Mouse (Mus musculus) midbrain, embryonic 14.5 days (tissue): ENCODE measurements at regions not wholly inside any gene's neighbourhood (a gene's known extent, or its start where the extent isn't known, plus 50 kb on each side); places are given as distances from the start of the nearest gene placed in this dataset.

Experiments
- ATAC-seq: fragments of 200-750 bp; cut with Nextera tagmentation; 2 replicates; pipeline ENCODE4 v1.8.0; 2017; ENCODE audit warnings: moderate number of reproducible peaks, moderate library complexity; ENCODE audit not compliant: low FRiP score, low TSS enrichment
- DNase-seq: peaks from one replicate; pipeline ENCODE4 v3.0.0-alpha.2; 2015
- H3K27ac ChIP-seq: fragments of 300-500 bp; sonication (generic); replicated peaks from 2 replicates; pipeline ENCODE4 v1.5.1; 2014; ENCODE audit warnings: mild to moderate bottlenecking, low read depth, low read length, moderate library complexity
- H3K27me3 ChIP-seq: fragments of 300-500 bp; sonication (generic); 2 replicates; pipeline ENCODE4 v1.6.1; 2014; ENCODE audit warnings: low read length, control low read depth, mixed read lengths; ENCODE audit not compliant: control insufficient read depth, insufficient read depth
- H3K36me3 ChIP-seq: fragments of 300-500 bp; sonication (generic); 2 replicates; pipeline ENCODE4 v1.6.1; 2014; ENCODE audit warnings: low read length, control low read depth; ENCODE audit not compliant: control insufficient read depth, insufficient read depth
- H3K4me1 ChIP-seq: fragments of 300-500 bp; sonication (generic); 2 replicates; pipeline ENCODE4 v1.6.1; 2014; ENCODE audit warnings: mild to moderate bottlenecking, antibody characterized with exemption, low read length, control low read depth; ENCODE audit not compliant: control insufficient read depth, insufficient read depth
- H3K4me2 ChIP-seq: fragments of 300-500 bp; sonication (generic); 2 replicates; pipeline ENCODE4 v1.6.1; 2014; ENCODE audit warnings: mild to moderate bottlenecking, low read length, moderate library complexity
- H3K4me3 ChIP-seq: fragments of 300-500 bp; sonication (generic); replicated peaks from 2 replicates; pipeline ENCODE4 v1.5.1; 2014; ENCODE audit warnings: low read depth, low read length
- H3K9ac ChIP-seq: fragments of 300-500 bp; sonication (generic); replicated peaks from 2 replicates; pipeline ENCODE4 v1.6.1; 2014; ENCODE audit warnings: mild to moderate bottlenecking, low read length, moderate library complexity
- H3K9me3 ChIP-seq: fragments of 300-500 bp; sonication (generic); 2 replicates; pipeline ENCODE4 v1.6.1; 2016; ENCODE audit warnings: low read length, control low read depth, mixed read lengths; ENCODE audit not compliant: control insufficient read depth
- WGBS: fragments of 180-500 bp; shearing (Covaris S2); extraction: QIAGEN DNeasy Blood & Tissue Kit; methylation state at CpG from one replicate; pipeline ENCODE4 v1.1.7; 2014; 5-methylcytosine and 5-hydroxymethylcytosine counted together

DNA sequence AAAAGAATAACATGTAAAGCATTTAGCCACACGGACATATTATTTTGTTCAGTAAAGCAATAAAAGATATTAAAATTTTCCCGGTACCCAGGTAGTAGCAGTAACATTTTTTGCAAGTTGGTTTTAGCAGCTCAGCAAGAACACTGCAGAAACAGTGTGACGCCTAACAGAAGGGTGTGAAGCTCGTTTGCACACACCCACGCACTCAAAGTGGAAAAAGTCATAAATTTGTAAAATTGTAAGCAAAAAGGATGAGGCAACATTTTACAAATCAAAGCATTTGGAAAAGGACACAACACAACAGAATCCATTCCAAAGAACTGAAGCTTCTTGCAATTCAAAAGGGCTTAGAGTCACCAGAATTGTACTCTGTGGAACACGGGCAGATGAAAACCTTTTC, 1053.6 kb upstream of the Celf2 start:
- Histone ChIP-seq H3K9me3 (no peaks in the 10 kb centered on the region), H3K4me1 (no peaks in the 10 kb centered on the region), H3K9ac (no peak overlapping the region), H3K36me3 (no peaks in the 10 kb centered on the region), H3K27ac (no peak overlapping the region), H3K4me3 (no peak overlapping the region), H3K4me2 (no peak overlapping the region), H3K27me3 (no peaks in the 10 kb centered on the region)
- 88% methylated on average over 6 of the region's 6 CpGs for WGBS
- DNase-seq = no peak
- ATAC-seq = no peak

- Histone ChIP-seq H3K4me2 (no peak overlapping the region), H3K4me1 (no peaks in the 10 kb centered on the region), H3K27ac (no peak overlapping the region), H3K4me3 (no peak overlapping the region), H3K9me3 (no peaks in the 10 kb centered on the region), H3K36me3 (no peaks in the 10 kb centered on the region), H3K27me3 (no peaks in the 10 kb centered on the region), H3K9ac (no peak overlapping the region)
- no peak for DNase-seq
- no peak for ATAC-seq
These were observed 1036.8 kb upstream of the Celf2 start for GRCm38 (mm10) chr2:8546116-8546515.

DNA sequence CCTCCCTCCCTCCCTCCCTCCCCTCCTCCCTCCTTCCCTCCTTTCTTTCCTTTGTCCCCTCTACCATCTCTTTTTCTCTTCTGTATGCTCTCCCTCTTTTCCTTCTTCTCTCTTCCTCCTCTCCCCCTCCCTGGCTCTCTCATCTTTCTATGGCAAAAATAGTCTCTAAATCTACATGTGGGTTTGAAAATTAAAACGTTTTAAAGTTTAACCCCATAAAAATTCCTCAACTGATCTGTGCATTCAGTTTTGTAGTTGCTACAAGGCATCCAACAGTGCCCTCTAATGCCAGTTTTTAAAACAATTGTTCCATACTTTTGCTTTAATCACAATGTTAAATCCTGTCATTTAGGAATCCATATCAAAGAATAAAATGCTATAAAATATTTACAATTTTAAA, 1027.5 kb upstream of the Celf2 start:
- DNase-seq = peak; percentile 75
- H3K27me3 ChIP-seq = no peaks in the 10 kb centered on the region
- H3K9me3 ChIP-seq = no peaks in the 10 kb centered on the region
- ATAC-seq = no peak
- no peak overlapping the region for H3K27ac ChIP-seq
- no peaks in the 10 kb centered on the region for H3K36me3 ChIP-seq
- H3K4me3 ChIP-seq = no peak overlapping the region
- no peak overlapping the region for H3K4me2 ChIP-seq
- H3K4me1 ChIP-seq = no peaks in the 10 kb centered on the region
- 11% methylated on average over 1 of the region's 1 CpGs for WGBS
- H3K9ac ChIP-seq = no peak overlapping the region

DNA sequence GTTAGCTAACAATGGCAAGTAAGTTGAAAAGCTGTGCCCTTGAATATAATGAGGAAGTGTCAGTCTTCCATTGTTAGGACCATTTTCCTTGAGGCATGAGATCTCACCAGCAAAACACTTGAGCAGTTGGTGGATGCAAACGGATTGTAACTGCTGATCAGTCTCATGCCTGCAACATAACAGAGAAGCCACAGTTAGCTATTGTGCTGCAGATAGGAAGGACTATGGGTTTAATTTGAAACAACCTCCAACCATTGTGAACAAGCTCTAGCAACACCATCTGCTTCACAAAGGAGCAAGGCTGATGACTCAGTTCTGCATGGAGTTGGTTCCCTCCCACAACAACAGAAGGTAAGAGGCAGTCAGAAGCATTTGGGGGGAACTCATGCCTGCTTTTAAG, 989.1 kb upstream of the Celf2 start:
- WGBS = 4% methylated on average over 1 of the region's 1 CpGs
- H3K27me3 ChIP-seq = no peaks in the 10 kb centered on the region
- no peak overlapping the region for H3K4me2 ChIP-seq
- no peak for DNase-seq
- no peaks in the 10 kb centered on the region for H3K36me3 ChIP-seq
- H3K9ac ChIP-seq = no peak overlapping the region
- no peaks in the 10 kb centered on the region for H3K9me3 ChIP-seq
- no peak for ATAC-seq
- no peak overlapping the region for H3K4me3 ChIP-seq
- no peaks in the 10 kb centered on the region for H3K4me1 ChIP-seq
- H3K27ac ChIP-seq = no peak overlapping the region

DNA sequence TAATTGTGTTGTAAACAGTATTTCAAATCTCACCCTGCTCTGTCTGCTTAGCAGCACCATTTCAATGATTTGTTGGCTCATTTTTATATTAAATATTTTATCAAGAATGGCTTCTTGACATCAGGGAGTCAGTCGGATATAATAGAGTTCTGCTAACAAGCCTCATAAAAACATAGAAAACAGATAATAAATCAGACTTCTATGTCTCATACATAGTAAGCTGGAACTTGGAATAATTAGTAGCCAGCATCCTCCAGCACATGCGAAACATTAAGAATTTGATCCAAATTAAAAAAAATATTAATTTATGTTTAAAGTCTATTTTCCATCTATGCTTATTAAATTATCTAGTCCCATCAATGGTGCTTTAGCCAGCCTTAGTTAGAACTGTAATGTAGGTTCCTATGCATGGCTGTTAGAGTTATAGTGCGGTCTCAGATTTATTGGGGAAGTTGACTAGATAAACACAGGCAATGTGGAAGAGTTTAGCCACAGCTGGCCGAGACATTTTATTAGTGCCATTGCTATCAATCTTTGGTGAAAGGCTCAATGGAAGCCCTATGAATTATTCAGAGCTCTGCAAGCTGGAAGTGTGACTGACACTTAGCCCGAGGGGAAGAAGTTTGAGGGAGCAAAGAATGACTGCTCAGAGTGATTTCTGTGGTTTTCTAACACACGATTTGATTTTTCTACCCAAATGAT, 968.6 kb upstream of the Celf2 start:
- peak; percentile 77 for DNase-seq
- Histone ChIP-seq H3K4me1 (peaks cover 9% of the 10 kb centered on the region; the same call in 1 of the 2 replicates), H3K9me3 (no peaks in the 10 kb centered on the region), H3K36me3 (no peaks in the 10 kb centered on the region), H3K4me3 (no peak overlapping the region), H3K27me3 (no peaks in the 10 kb centered on the region), H3K9ac (no peak overlapping the region), H3K4me2 (no peak overlapping the region), H3K27ac (no peak overlapping the region)
- peak; percentile 66; the same call in 1 of the 2 replicates for ATAC-seq
- 35% methylated on average over 6 of the region's 6 CpGs for WGBS

GRCm38 (mm10) chr2:8470546-8470945, 961.2 kb upstream of the Celf2 start:
- Histone ChIP-seq H3K4me3 (no peak overlapping the region), H3K4me2 (no peak overlapping the region), H3K9ac (no peak overlapping the region), H3K27ac (no peak overlapping the region), H3K9me3 (no peaks in the 10 kb centered on the region), H3K36me3 (no peaks in the 10 kb centered on the region), H3K4me1 (peaks cover 2% of the 10 kb centered on the region; the same call in 1 of the 2 replicates), H3K27me3 (no peaks in the 10 kb centered on the region)
- DNase-seq (no peak), ATAC-seq (no peak)
- WGBS = 51% methylated on average over 1 of the region's 1 CpGs

- Histone ChIP-seq H3K9ac (no peak overlapping the region), H3K27me3 (no peaks in the 10 kb centered on the region), H3K9me3 (no peaks in the 10 kb centered on the region), H3K4me3 (no peak overlapping the region), H3K4me2 (no peak overlapping the region), H3K4me1 (peaks cover 2% of the 10 kb centered on the region; the same call in 1 of the 2 replicates), H3K27ac (no peak overlapping the region), H3K36me3 (no peaks in the 10 kb centered on the region)
- 54% methylated on average over 2 of the region's 2 CpGs for whole genome bisulfite sequencing
- no peak for DNase-seq
- ATAC-seq = no peak
These were observed 959.6 kb upstream of the Celf2 start for GRCm38 (mm10) chr2:8468989-8469388.

DNA sequence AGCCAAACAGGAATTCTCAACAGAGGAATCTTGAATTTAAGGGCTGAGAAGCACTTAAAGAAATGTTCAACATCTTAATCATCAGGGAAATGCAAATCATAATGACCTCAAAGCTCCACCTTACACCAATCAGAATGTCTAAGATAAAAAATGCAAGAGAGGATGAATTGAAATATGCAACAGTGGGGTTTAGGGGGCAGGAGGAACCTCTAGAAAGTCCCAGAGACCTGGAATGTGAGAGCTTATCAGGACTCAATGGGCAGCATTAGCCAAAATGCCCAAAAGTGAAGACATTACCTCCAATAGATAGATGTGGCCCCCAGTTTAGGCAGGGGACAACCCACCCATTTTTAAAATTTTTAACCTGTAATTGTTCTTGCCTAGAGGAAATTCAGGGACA, 959.0 kb upstream of the Celf2 start:
- Histone ChIP-seq H3K4me1 (peaks cover 2% of the 10 kb centered on the region; the same call in 1 of the 2 replicates), H3K27ac (no peak overlapping the region), H3K4me2 (no peak overlapping the region), H3K36me3 (no peaks in the 10 kb centered on the region), H3K27me3 (no peaks in the 10 kb centered on the region), H3K4me3 (no peak overlapping the region), H3K9ac (no peak overlapping the region), H3K9me3 (no peaks in the 10 kb centered on the region)
- ATAC-seq = peak; percentile 35; the same call in 1 of the 2 replicates
- no peak for DNase-seq

DNA sequence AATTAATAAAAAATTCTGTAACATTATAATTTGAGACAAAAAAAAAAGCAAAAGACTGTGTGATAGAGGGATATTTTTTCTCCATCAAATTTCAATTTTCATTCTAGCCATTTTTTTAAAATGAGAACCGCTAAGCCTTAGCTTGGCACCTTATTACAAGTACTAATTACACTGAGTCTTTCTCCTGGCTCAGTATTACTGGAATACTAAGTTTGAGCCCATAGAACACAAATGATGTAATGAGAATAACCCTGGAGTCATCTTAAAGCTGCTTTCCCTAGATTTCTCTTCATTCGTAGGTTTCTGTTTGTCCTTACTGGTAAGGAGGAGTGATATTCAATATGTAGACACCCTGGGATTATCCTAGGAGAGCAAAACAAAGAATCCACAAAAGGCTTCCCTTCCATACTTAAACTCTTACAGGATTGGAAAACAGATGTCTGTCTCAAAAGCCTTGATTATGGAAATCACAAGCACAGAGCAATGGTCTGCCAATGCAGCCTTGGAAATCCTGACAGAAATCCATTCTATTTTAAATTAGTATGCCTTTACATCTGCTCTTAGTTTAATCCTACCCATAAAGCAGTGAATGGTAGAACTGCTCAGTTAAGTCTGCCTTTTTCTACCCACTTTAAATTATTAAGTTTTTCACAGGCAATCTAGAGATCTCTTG, 958.3 kb upstream of the Celf2 start:
- DNase-seq = peak; percentile 54
- H3K27ac ChIP-seq = 0 out of 2 replicates have a peak overlapping the region, but pooled peaks have one; percentile 21

More for the DNA sequence above, 958.3 kb upstream of the Celf2 start:
- peaks cover 2% of the 10 kb centered on the region; the same call in 1 of the 2 replicates for H3K4me1 ChIP-seq
- H3K4me2 ChIP-seq = no peak overlapping the region
- no peaks in the 10 kb centered on the region for H3K36me3 ChIP-seq
- H3K27me3 ChIP-seq = no peaks in the 10 kb centered on the region
- H3K9me3 ChIP-seq = no peaks in the 10 kb centered on the region
- H3K9ac ChIP-seq = no peak overlapping the region
- ATAC-seq = peak; percentile 79; the same call in 1 of the 2 replicates
- H3K4me3 ChIP-seq = no peak overlapping the region
- WGBS = 13% methylated on average over 2 of the region's 2 CpGs
